Mouse (Mus musculus) brain, adult 10 weeks (tissue): ENCODE data around the gene Cables2. TPM values are rescaled to one million over a fixed set of nuclear protein-coding genes. Genes with fewer than 3 reads are reported as not detected.

Source experiments
- polyA plus RNA-seq: library from polyadenylated mRNA; stranded (reverse); fragments of 350-450 nt; fragmentation: Illumina TruSeq; extraction: RNeasy Lipid Tissue Mini Kit (QIAGEN cat#74804); gene quantifications from one replicate; pipeline ENCODE4 v1.2.3, GENCODE M21; 2015; ENCODE audit warnings: low read depth, low replicate concordance

Gene Cables2
- polyA plus RNA-seq: 27.5 TPM

DNA sequence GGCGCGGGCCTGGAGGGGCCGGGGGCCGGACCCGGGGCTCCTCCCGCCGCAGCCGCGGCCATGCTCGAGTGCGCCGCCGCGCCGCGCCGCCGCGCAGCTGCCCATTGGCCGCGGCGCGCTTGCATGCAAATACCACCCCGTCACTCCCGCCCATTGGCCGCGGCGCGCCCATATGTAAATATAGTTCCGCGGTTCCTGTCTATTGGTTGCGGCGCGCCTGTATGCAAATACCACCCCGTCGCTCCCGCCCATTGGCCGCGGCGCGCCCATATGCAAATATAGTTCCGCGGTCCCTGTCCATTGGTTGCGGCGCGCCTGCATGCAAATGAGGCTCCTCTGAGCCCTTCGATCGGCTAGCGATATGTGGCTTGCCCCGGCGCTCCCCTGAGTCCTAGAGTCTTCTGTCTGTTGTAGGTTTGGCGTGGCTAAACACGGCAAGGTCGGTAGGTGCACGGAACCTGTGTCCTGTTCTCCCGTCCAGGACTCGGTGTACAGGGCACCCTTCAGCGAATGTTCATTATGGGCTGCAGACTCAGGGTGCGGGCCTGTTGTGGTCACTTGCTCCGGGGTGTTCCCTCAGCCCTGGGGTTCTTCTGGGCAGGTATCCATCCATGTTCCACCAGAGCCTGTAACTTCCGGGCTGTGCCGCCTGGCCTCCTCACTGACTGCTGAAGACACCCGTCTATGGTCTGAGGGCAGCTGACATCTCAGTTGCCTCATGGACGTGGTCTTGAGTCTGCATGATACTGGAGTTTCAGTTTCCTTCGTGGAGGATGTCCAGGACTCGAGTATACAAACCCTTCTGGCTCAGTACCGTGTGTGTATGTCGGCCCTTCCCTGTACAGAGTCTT, at the start of gene Cables2:
Gene Cables2 (minus strand): TSS at position 103 of the 851 bp plus-strand sequence.

GRCm38 (mm10) chr2:180289440-180290108, 16.3 kb upstream of the Cables2 start, which contains the start of gene Rbbp8nl:
Gene Rbbp8nl, minus strand, starts transcription at chr2:180289879.

DNA sequence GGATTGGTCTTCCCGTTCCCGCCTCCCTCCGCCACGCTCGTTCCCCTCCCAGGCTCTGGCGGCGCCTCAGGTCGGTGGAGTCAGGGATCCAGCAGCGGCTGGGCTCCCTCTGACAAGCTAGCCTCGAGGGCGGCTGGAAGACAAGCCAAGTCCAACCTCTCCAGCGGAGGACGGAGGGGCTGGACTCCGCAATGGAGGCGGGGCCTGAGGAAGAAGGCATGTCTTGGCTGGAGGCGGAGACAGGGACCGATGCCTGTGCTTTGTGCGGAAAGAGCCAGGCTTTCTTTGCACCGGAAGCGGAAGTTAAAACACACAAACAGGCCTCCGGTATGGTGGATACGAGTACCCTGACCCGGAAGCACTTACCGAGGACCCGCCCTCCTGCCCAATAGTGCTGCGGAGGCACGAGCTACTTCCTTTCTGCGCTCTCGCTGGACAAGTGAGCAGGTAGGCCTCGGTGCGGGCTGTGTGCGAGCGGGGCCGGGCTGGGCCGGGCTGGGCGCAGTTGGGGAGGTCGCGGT, 16.2 kb downstream of the Cables2 start, which contains the start of gene Rps21:
Gene Rps21 (plus strand): TSS at position 377 of the 521 bp plus-strand sequence.

DNA sequence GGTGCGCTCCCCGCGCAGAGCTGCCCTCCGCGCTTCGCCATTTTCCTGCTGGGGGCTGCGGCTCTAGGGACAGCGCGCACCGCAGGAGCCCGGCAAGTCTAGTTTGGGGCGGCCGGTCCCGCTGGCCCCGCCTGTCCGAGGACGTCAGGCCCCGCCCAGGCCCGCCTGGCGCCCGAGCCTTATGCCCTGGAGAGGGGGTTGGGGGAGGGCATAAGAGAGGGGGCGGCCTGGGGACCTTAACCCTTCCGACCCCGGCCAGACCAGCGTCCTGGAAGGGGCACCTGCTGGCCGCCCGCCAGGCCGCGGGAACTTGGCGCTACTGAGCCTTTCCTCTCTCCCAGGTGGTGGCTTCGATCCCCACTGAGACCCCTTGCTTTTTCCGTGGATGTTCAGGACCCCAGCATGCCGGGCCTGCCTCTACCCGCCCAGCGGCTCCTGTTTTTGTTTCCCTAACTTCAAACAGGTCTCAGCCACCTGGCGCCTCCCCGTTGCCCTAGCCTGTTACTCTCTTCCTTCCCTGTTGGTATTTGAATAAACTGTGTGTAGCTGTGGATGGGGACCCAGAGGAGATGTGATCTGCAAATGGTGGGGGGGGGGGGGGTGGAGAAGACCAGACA, 47.4 kb downstream of the Cables2 start, which contains the start of gene Lama5:
Gene Lama5 (minus strand): TSS at position 98 of the 617 bp plus-strand sequence.

Other genes starting within 250 kb of the Cables2 start
- 84.5 TPM for gene Lsm14b, start 248.5 kb downstream of the Cables2 start, polyA plus RNA-seq
- 269 TPM for gene Psma7, start 231.1 kb downstream of the Cables2 start, polyA plus RNA-seq
- 30.5 TPM for gene Ss18l1, start 231.0 kb downstream of the Cables2 start, polyA plus RNA-seq
- gene Mtg2, start 202.9 kb downstream of the Cables2 start, polyA plus RNA-seq: 18.5 TPM
- 70.5 TPM for gene Hrh3, start 169.0 kb downstream of the Cables2 start, polyA plus RNA-seq
- gene Osbpl2, start 154.2 kb downstream of the Cables2 start, polyA plus RNA-seq: 56.1 TPM
- 92.4 TPM for gene Adrm1, start 102.0 kb downstream of the Cables2 start, polyA plus RNA-seq
- 5.9 TPM for gene Lama5, start 47.6 kb downstream of the Cables2 start, polyA plus RNA-seq
- gene Rps21, start 16.1 kb downstream of the Cables2 start, polyA plus RNA-seq: 1,750 TPM
- gene Rbbp8nl, start 16.4 kb upstream of the Cables2 start, polyA plus RNA-seq: not detected
- not detected for gene Gata5, start 61.2 kb upstream of the Cables2 start, polyA plus RNA-seq
- gene Slco4a1, start 182.7 kb upstream of the Cables2 start, polyA plus RNA-seq: 1.7 TPM
- gene Ntsr1, start 226.5 kb upstream of the Cables2 start, polyA plus RNA-seq: 3.5 TPM